Mouse (Mus musculus) thymus, adult 2 months (tissue): ENCODE results near the gene Tbc1d24.
"Not testable (repeated sequence)": the region's sequence is repeated elsewhere in the genome, so short reads cannot be mapped to it uniquely, and the experiment has no call there.

Experiments
- CTCF ChIP-seq: fragments of 200-500 bp; IDR thresholded peaks from 2 replicates; pipeline ENCODE4 v1.5.1; 2012; ENCODE audit warnings: mild to moderate bottlenecking, control low read depth, low read length, moderate library complexity, borderline replicate concordance; ENCODE audit not compliant: control insufficient read depth, poor library complexity, insufficient read depth; ENCODE audit errors: extremely low read depth
- POLR2A ChIP-seq: fragments of 200-500 bp; IDR thresholded peaks from 2 replicates; pipeline ENCODE4 v1.6.1; 2012; ENCODE audit warnings: mild to moderate bottlenecking, low read length, control low read depth, moderate library complexity; ENCODE audit not compliant: control insufficient read depth, poor library complexity, insufficient read depth; ENCODE audit errors: extremely low read depth

DNA sequence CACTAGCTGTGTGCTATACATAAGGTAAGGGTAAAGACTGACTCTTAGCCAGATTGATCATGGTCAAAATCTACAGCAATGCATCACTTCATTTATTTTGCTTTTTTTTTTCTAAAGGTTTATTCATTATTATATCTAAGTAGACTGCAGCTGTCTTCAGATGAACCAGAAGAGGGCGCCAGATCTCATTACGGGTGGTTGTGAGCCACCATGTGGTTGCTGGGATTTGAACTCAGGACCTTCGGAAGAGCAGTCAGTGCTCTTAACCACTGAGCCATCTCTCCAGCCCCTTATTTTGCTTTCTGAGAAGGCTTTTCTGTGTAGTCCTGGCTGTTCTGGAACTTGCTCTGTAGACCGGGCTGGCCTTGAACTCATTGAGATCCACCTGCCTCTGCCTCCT, 72.4 kb downstream of the Tbc1d24 start:
- TF ChIP-seq CTCF, POLR2A: not testable (repeated sequence)
